Mouse (Mus musculus) cerebellum, postnatal 14 days (tissue): ENCODE measurements around the gene Grid2.
"Not testable (repeated sequence)": the region's sequence is repeated elsewhere in the genome, so short reads cannot be mapped to it uniquely, and the experiment has no call there.

Experiments used
- DNase-seq, 2 experiments: peaks; one replicate each; pipeline ENCODE4 v3.0.0; 2021; ENCODE audit warnings: mixed read lengths in 2 of 2

Grid2 gene

DNA sequence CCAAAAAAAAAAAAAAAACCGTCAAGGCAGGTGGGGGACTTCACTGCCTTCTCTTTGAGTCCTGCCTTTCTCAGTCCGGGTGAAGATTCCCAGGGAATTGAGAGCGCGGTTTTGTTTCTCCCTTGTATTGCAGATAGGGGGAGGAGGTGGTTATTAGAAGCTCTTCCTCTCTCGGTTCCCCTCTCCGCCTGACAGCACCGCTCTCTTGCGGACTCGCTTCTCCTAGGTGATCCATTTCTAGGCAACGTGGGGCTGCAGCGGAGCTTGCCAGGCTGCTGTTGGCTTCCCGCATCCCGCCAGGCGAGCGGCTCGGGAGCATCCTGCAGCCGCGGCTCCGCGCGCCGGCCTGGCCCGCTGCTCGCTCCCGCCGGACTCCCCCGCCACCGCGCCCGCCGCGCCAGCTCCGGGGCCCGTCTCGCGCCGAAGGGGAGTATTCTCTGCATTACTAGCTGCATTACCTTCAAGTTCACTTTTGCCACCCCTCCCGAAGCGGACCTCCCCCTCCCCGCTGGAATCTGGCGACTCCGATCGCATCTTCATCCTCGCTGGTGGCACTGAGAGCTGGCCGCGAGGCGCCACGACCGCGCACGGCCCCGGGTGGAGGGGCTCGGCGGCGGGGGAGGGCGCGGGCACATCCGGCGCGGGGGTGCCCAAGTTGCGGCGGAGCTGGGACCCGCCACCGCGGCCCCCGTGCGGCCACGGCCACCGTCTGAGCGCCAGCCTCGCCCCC, at the start of gene Grid2:
TSS of gene Grid2 (plus strand) at position 51 of the 730 bp plus-strand sequence.
- peak; percentile 77 to 84 for DNase-seq

DNA sequence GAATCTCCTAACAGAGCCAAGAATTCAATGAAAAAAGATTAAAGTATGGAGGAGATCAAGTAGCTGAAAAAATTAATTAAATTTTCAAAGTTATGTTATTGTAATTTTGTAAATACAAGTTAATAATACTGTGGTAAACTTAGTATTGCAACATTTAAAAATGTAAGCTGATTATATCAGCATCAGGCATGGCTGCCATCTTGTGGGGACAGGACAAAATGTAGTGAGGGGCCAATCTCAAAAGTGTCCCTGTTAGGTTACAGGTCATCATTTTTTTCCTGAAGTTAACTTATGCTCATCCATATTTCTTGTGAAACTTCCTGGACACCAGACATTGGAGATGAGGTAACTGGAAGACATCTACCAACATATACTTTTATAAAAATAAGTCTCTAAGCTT, 4.9 kb upstream of the Grid2 start:
- peak in 1 of 2 experiments; percentile 8 for DNase-seq

DNA sequence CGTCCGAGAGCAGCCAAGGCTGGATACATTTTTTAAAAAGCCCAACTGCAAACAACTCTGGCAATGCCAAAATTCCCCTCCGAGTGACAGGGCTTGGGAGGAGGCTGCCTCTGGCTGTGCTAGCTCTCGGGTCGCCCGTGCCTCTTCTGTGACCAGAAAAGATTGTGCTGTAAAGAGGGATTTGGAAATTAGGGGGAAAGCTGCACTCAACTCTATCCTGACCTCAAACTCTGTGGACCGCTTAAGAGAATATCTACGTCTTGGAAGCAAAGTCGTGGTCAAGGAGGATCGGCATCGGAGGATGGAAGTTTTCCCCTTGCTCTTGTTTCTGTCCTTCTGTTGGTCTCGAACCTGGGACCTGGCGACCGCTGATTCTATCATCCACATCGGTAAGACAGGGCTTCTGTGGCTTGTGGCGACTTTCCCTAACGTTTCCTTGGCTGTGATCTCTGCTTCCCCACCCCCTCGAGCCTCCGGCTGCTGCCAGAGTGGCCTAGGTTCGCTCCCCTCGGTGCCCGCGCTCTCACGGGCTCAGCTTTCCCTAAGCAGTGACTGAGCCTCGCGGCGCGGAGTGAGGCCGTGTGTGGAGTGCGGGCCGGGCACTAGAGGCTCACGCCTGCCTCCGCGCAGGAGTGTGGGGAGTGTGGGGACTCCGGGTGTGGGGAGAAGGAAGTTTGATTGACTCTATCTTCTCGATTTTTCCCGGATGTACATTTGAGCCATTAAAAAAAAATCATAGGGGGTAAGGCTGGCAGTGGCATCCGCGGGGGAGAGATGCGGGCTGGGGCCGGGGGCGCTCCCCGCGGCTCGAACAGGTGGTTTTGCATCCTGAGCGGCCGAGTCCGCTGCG, 1.1 kb downstream of the Grid2 start:
- DNase-seq, result peak; percentile 78 to 83

DNA sequence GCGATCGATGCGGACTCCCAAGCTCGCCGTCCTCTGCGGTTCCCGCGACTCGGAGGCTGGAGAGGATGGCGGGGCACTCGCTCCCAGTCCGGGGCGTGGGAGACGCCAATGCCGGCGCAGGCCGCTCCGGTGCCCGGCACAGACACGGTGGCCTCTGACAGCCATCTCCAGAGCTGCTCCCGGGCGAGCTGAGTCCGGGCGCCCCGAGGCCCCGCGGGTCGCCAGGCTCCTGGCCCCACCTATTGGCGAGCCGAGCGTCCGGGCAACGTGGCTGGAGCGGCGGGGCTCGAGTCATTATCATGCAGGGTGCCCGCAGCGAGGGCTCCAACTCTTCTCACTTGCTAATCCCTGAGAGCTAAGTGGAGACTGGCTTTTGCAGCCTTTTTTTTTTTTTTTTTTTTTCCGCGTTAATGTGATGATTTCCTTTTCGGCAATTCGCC, 1.8 kb downstream of the Grid2 start:
- DNase-seq, result peak; percentile 78 to 85

DNA sequence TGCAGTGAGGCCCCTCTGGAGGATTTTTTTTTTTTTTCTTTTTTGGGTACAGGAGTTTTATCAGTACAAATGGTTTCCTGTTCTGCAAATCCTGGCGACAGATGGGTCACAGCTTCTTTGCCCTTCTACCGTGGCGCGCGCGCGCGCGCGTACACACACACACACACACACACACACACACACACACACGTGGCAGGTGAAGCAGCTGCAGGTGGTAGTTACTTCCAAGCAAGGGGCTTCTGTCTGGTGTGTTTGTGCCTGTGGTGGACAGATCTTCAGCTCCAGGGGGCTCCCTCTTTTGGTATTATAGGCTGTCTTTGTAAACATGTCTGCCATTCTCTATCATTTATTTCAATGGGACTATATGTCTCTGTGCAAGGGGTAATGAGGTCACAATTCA, 2.2 kb downstream of the Grid2 start:
- DNase-seq, result peak; percentile 81 to 84

DNA sequence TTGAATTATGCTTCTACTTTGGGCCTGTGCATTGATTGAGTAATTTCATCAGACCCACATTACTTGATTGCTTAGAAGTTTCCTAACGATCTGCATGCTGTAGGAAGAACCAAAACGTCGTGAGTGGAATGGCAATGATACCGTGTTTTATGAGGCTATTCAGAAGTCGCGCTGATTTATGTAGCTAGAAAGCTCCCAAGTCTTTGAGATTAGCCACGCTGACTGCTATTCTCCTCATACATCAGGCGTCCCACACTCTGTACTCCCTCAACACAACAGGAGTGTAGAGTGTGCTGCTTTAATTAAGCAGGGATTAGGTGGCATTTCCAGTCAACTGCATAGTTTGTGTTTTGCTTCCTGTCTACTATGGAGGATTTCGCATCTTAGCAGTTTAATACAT, 4.1 kb downstream of the Grid2 start:
- peak; percentile 12 to 32 for DNase-seq

DNA sequence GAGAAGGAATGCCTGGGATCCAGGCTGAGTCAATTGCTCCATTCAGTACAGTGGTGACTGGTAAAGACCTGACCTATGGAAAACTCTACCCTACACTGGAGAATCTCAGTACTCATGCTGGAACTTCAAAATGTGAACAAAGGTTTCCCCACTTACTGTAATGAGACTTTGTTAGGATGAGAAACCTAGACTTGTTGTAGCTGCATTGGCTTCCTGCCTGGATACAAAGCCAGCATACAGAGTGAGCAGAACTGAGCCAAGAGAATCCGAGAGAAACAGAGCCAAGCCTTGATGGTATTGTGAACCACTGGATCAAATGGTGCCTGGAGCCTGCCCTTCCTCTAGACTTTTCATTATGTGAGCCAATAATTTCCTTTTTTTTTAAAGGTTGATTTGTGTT, 28.7 kb downstream of the Grid2 start:
- peak; percentile 21 to 41 for DNase-seq

DNA sequence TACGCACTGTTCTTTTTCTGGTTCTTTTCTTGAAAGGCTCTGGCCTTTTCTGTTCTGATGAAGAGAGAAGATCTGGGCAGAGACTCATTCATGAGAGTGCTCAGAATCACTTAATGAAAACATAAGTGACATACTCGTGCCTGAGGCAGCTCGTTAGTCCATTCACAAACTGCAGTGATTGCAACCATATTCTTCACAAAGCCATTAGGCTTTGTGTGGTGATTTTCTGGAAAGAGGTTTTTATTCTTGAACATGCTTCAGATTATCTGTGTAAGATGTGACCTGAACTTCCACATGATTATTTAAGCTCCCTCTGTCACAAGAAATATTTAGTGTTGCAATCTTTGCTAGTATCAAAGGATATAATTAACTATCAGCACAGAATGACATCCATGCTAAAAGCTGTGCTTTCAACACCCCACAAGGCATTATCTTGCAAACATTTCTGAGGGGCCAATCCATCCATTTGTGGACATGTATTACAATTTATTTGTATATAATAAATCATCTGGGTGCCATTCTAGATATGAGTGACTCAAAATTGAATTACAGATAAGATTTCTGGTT, 86.8 kb downstream of the Grid2 start:
- DNase-seq, result no peak

DNA sequence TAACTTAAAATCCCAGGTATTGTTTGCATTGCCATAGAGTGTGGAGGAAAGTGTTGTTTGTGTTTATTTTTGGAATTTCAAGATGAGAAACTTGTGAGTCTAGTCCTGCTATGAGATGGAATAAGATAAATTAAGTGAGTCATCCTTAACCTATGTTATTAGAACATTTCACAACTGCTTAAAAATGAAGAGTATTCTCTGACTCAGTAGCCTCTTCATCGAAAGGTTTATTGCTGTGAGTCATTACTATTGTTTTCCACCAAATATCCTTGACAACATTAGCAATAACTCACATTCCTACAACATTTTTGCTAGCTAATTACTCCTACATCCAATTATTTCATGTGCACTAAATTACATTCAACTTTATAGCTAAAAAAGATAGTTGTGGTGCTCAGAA, 91.3 kb downstream of the Grid2 start:
- DNase-seq, result no peak

DNA sequence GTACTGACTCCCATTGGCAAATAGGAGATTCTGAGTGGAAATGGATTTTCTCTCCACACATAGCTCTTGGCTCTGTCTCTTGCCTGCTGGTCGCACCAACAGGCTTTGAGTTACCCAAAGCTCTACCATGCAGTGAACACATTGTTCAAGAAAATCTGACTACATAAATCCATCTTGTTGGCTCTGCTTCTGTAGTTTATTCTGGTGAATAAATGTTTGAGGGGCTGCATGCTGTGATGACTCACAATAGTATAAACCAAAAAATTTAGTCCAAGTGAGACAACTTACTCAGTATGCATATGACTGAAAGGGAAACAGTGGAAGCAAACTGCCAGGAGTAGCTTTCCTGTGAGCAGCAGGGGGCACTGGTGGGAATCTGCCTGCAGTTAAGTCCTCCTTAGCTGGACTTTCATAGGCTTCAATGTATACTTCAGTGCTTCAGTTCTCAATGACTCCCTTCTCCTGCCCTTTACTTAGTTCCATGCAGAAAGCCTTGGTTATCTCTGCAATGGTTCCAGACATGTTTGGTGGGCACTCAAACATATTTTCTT, 125.5 kb downstream of the Grid2 start:
- DNase-seq, result peak; percentile 35 to 62

DNA sequence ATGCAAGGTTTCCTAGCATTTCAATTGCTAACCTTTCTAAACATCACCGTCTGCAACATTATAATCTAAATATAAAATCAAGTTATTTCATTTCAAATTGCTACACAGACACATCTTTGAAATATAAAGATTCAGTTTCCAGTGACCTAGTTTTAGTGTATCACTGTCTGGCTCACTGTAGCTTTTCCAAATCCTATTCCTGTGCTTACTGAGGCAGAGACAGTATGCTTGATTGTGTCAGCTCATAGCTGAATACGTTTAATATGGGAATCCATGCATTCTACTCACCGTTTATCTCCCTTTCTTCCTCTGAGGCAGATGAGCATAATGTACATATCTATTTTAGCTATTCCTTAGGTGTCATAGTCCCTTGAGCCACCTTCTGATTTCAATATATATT, 146.0 kb downstream of the Grid2 start:
- no peak for DNase-seq

DNA sequence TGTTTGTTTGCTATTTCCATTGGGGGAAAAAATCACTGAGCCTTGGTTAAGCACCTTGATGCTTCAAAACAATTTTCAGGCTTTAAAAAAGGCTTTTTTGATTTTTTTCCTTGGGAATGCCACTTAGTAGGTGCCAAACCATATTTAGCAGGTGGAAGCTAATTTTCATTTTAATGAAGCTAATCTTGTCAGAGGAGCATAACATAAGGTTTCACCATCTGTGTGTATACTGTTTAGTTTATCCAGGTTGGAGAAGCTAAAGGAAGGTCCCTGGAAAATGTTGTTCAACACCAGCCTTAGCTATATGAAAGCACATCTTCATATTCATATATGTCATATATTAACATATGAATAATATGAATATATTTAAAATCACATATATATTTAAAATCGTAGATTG, 161.9 kb downstream of the Grid2 start:
- no peak for DNase-seq

DNA sequence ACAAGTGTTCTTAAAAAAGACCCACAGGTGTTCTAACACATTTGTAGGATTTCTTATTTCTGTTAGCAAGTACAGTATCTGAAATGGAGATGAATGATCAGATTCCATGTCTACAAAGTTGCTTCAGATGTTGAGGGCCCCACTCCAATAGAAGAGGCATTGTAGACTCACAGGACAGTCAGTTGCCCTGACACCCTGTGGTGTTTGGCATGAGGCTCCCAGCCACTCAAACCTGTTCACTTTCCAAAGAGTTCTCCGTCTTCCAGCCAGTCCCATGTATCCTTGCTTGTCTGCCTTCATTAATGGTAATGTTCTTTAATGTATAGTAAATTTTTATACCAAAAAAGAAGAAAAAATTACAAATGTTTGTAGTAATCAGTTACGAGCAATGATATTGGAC, 177.1 kb downstream of the Grid2 start:
- DNase-seq, result peak; percentile 20 to 47

DNA sequence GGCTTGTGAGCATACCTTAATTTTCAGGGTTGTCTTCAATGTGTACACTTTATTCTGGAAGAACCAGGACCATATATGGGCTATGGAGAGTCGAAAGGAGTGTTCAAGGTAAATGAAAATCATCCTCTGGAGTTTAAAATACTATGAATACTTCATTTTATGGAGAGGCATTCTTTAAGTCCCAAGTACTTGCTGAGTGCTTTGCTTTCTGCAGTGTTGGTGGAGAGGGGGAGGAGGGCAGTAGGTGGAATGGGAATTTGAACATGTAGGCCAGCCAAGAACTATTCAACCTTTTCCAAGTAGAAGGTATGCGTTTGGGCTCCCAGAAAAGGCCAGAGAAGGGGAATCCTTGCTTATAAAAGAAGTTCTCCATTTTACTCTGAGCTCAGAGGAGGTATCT, 192.5 kb downstream of the Grid2 start:
- DNase-seq, result no peak

DNA sequence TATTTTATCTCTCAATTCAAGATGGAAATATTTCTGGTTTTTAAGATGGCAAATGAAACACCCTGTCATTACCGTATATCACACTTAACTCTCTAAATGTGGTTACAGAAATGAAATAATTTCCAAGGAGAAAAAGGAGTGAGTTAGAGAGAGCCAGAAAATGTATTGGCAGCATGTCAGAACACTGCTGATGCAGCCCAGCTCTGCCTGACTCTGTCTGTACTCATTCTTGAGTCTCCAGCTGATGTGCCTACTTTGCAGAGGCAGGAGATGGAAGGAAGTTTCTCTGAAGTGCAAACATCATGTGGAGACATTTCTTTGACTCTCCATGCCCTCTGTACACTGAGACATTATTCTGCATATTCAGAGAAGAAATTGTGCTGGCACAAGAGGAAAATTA, 226.5 kb downstream of the Grid2 start:
- DNase-seq, result peak in 1 of 2 experiments; percentile 18

DNA sequence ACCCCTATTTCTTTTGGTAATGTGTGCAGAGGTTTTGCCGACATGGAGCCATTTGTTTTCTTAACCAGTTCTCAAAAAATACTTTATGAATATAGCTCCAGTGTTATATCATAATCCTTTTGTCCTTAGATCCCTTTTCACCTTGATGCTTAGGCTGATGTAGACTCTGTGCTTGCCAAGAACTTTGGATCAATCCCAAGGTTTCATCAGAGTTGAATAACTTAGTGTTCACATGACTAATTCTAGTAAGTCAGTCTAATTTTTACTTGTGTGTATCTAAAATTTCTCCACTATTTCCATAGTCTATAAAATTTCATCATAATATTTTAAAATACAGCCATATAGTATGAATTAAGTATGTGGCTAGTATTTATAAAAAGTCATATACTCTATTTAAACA, 259.3 kb downstream of the Grid2 start:
- no peak for DNase-seq

DNA sequence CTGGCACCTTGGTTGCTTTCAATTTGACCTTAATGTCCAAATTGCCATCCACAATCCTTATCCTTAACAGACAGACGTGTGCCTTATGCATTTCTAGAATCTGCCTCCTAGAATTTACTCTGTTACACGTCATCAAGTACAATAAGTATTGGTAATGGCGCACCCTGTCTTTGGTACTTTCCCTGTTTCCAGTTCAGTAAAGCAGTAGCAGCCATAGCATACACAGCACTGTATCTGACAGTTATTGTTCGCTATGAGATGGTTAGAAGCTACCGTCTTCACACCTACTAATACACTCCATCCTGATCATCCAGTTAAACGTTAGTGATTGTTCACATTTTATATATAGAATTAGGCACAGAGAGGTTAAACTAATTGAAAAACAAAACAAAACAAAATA, 260.3 kb downstream of the Grid2 start:
- no peak for DNase-seq

DNA sequence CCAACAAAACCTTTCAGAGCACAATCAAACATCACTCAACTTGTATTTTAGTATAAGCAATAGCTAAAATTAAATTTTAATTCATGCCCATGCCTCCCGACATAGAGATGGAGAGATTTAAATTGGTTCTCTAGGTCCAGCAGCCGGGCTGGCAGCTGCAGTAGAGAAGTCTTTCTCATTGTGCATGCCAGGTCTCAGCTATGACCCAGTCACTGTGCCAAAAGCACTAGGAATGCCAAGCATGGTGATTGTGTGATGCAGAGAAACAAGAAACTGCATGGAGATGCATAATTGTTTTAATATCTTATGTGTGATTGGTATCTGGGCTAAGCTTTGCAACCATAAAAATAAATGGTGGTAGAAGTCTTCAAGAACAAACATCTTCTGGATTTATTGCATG, 276.1 kb downstream of the Grid2 start:
- DNase-seq, result peak; percentile 80 to 90

DNA sequence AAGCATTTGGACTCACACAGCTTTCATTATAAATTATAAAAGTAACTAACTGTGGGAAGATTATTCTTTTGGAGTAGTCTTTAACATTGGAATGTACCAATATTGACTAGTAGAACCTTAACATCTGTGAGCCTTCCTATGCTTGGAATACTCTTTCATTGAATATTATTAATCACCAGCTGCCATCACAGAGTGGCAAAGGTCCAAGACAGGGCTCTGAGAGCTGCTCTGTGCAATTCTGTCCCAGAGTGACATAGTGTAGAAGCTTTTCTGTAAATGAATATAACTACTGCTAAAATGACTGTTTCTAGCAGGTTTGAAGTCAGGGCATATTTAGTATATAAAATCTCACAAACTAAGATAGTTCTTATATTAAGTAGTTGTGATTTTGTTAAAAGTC, 277.2 kb downstream of the Grid2 start:
- peak; percentile 55 to 60 for DNase-seq

DNA sequence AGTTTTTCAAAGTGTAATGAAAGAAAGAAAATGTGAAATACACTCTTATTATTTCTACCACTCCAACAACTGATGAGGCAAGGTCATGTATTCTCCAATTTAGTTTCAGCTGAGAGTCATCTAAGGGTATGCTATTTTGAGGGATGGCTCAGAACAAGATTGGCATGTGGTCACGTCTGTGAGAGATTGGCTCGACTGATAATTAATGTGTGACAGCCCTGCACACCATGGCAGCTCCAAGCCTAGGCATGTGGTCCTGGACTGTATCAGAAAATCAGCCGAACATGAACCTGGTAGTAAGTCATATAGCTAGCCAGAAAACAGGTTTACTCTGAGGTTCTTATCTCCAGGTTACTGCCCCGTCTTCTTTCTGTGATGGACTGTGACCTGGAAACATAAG, 292.1 kb downstream of the Grid2 start:
- DNase-seq, result peak; percentile 61 to 71

DNA sequence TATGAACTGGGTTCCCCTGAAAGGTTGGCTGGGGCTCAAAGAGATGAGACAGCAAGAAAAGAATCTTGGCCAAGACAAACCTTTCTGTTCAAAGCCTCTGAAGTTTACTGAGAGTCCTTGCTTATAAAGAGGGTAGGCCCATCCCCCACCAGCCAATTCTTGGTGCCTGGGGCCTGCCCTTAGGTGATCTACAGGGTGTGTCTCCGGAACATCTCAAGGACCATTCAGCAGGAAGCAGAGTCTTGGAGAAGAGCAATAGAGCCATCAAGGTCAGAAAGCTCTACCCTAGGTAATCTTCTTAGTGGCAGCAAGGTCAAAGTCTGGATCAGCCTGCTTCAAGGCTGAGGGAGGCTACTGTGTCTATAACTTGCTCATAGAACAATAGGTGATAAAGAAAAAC, 313.1 kb downstream of the Grid2 start:
- DNase-seq, result not testable (repeated sequence)

DNA sequence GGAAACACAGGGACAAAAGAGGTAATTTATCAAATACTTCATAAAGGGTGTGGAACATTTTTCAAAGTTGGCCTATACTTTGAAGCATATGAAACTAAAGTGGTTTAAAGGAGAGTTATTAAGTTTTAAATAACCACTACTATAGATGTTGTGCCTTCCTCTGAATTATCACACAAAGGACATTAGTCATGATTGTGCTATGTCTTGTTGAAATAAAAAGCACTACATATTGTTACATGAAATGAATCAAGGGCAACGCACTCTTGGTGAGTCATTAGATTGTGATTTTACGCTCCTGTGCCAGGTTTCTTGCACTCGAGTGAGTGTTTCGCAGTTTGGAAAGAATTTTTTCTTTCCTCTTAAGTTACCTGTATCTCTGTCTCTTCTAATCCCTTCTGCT, 335.0 kb downstream of the Grid2 start:
- DNase-seq, result no peak

DNA sequence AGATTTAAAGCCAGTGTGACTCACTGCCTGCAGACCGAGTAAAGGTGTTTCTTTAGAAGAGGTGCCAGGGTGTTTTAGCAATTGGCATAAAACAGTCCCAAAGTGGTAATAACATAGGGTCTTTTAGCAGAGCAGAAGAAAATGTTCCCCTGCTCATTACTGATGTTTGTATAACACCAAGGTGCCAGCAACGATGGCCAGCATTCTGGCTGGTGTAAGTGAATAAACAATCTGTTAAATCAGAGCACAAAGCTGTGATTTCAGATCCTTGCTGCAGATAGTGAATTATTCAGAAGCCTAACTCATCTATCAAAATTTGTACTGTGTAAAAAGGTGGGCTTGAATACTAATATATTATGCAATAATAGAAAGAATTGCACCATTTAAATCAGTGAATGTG, 353.9 kb downstream of the Grid2 start:
- DNase-seq, result peak in 1 of 2 experiments; percentile 10
